Mouse (Mus musculus): ENCODE results near the gene Tdrkh.

DNA sequence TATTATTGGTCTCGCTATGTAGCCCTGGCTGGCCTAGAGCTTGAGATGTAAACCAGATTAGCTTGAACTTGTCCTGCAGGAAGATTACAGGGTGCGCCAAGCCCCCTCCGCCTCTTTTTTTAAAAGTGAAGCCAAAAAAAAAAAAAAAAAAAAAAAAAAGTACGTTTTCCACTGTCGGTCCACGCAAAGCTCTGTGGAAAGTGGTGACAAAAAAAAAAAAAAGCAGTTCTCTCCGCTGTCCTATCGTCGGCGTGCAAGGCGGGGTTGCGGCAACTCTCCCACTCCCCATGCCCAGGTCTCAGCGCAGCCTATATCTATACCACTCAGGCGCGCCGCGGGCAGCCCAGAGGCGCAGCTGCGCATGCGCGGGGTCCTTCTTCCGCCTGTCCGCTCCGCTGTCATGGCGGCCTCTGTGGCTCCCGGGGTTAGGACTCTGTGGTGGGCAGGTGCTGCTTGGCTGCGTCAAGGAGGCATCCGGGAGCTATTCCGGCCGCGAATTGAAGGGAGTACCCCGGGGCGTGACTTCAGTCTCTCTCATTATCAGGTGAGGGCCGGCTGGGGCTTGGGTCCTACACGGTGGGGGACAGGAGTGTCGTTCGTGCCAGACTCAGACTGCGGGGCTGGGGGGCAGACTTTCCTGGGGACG, 30.0 kb downstream of the Tdrkh start, which contains the start of gene Mrpl9:
- TF ChIP-seq CTCF (IDR thresholded peaks at IDR 0.05; ENCODE audit: borderline replicate concordance, control insufficient read depth, extremely low read depth, insufficient read depth, low read length, poor library complexity) (peak; percentile 57; the same call in 1 of the 2 replicates), POLR2A (IDR thresholded peaks at IDR 0.05; ENCODE audit: control insufficient read depth, extremely low read depth, insufficient read depth, low read length, poor library complexity) (peak; percentile 88)
